Mouse (Mus musculus) midbrain, embryonic 16.5 days (tissue): ENCODE data around the gene Cyp4a32. TPM values are rescaled to one million over a fixed set of nuclear protein-coding genes. Genes with fewer than 3 reads are reported as not detected.
"Not testable (repeated sequence)": the region's sequence is repeated elsewhere in the genome, so short reads cannot be mapped to it uniquely, and the experiment has no call there.

Experiments
- ATAC-seq: fragments of 200-750 bp; cut with Nextera tagmentation; 2 replicates; pipeline ENCODE4 v1.8.0; 2017; ENCODE audit warnings: moderate TSS enrichment
- H3K27ac ChIP-seq: fragments of 300-500 bp; sonication (generic); 2 replicates; pipeline ENCODE4 v1.5.1; 2014; ENCODE audit warnings: mild to moderate bottlenecking, low read length, mixed read lengths
- H3K27me3 ChIP-seq: fragments of 300-500 bp; sonication (generic); 2 replicates; pipeline ENCODE4 v1.6.1; 2014; ENCODE audit warnings: low read depth, low read length, mixed read lengths; ENCODE audit not compliant: control insufficient read depth, insufficient read depth
- H3K36me3 ChIP-seq: fragments of 300-500 bp; sonication (generic); 2 replicates; pipeline ENCODE4 v1.6.1; 2014; ENCODE audit warnings: mild to moderate bottlenecking, low read length, moderate library complexity, mixed read lengths; ENCODE audit not compliant: control insufficient read depth, insufficient read depth
- H3K4me1 ChIP-seq: fragments of 300-500 bp; sonication (generic); 2 replicates; pipeline ENCODE4 v1.6.1; 2014; ENCODE audit warnings: mild to moderate bottlenecking, low read length, mixed read lengths; ENCODE audit not compliant: control insufficient read depth, insufficient read depth
- H3K4me2 ChIP-seq: fragments of 300-500 bp; sonication (generic); 2 replicates; pipeline ENCODE4 v1.6.1; 2014; ENCODE audit warnings: mild to moderate bottlenecking, low read length, mixed read lengths
- H3K4me3 ChIP-seq: fragments of 300-500 bp; sonication (generic); 2 replicates; pipeline ENCODE4 v1.5.1; 2014; ENCODE audit warnings: low read depth, mild to moderate bottlenecking, low read length, moderate library complexity, mixed read lengths
- H3K9ac ChIP-seq: fragments of 300-500 bp; sonication (generic); 2 replicates; pipeline ENCODE4 v1.6.1; 2014; ENCODE audit warnings: low read depth, low read length, mixed read lengths
- H3K9me3 ChIP-seq: fragments of 300-500 bp; sonication (generic); replicated peaks from 2 replicates; pipeline ENCODE4 v1.6.1; 2014; ENCODE audit warnings: mild to moderate bottlenecking, low read length, mixed read lengths; ENCODE audit not compliant: control insufficient read depth, poor library complexity, severe bottlenecking
- WGBS: fragments of 180-500 bp; shearing (Covaris S2); extraction: QIAGEN DNeasy Blood & Tissue Kit; methylation state at CpG from one replicate; pipeline ENCODE4 v1.1.7; 2014; 5-methylcytosine and 5-hydroxymethylcytosine counted together
- polyA plus RNA-seq: library from polyadenylated mRNA; unstranded; fragments of >200 nt; fragmentation: Nextera tagmentation; extraction: Ambion mirVana; gene quantifications from 2 replicates; pipeline ENCODE4 v1.2.1, GENCODE M21; 2015

The Cyp4a32 gene
- polyA plus RNA-seq, 1 experiment from 2014 or later: not detected

DNA sequence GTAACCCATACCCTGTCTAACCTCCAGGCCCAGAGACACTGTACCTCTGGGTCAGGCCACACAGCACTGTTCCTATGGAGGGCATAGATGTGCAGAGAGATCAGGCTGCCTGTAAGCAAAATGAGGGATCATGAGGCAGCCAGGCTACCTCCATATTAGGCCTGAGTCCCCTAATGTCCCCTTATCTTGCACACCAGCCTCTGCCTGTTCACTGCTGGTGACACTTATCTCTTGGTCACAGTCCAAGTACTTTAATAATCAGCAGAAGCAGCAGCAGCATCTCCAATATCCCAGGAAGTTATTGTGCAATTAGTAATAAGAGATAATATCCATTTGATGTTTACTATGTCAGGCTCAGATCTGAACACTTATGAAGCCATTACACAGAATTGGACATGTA lies 17.7 kb upstream of the Cyp4a32 start:
- Histone ChIP-seq H3K4me2 (no peak overlapping the region), H3K27me3 (no peaks in the 10 kb centered on the region)

GRCm38 (mm10) chr4:115596357-115596756 lies 4.4 kb upstream of the Cyp4a32 start:
- Histone ChIP-seq H3K9ac (no peak overlapping the region), H3K4me3 (no peak overlapping the region), H3K4me2 (no peak overlapping the region), H3K9me3 (no peaks in the 10 kb centered on the region), H3K4me1 (no peaks in the 10 kb centered on the region), H3K27ac (no peak overlapping the region), H3K36me3 (no peaks in the 10 kb centered on the region), H3K27me3 (no peaks in the 10 kb centered on the region)
- ATAC-seq: no peak
- WGBS: 92% methylated on average over 1 of the region's 1 CpGs

More for the DNA sequence above, 17.7 kb upstream of the Cyp4a32 start:
- no peak for ATAC-seq
- no peak overlapping the region for H3K27ac ChIP-seq
- no peaks in the 10 kb centered on the region for H3K9me3 ChIP-seq
- no peaks in the 10 kb centered on the region for H3K36me3 ChIP-seq
- H3K9ac ChIP-seq: no peak overlapping the region
- H3K4me1 ChIP-seq: no peaks in the 10 kb centered on the region
- H3K4me3 ChIP-seq: no peak overlapping the region

DNA sequence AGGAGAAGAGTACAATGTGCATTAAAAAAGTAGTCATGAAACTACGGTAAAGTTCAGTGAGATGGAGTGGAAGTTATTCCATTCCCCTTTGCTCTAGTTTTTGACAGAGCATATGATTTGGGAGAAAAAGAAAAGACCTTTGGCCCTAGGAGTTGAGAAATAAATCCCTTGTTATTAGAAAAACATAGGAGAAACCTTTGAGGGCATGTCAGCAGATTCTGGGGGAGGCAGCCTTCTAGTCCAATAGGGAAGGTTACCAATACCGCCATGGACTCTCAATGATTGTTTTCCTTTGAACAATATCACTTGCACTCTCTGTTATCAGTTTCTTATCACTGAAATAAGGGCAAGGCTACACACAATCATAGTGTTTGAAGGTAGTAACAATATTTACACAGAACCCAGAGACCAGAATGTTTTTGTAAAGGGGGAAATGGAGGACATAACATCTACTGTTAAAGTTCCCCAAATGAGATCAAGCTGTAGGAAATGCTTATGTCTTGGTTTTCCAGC lies 3.9 kb upstream of the Cyp4a32 start:
- no peaks in the 10 kb centered on the region for H3K9me3 ChIP-seq
- 90% methylated on average over 2 of the region's 2 CpGs for WGBS
- H3K36me3 ChIP-seq: no peaks in the 10 kb centered on the region
- no peaks in the 10 kb centered on the region for H3K27me3 ChIP-seq
- no peak overlapping the region for H3K9ac ChIP-seq
- H3K4me2 ChIP-seq: no peak overlapping the region
- no peaks in the 10 kb centered on the region for H3K4me1 ChIP-seq
- no peak overlapping the region for H3K4me3 ChIP-seq
- no peak overlapping the region for H3K27ac ChIP-seq
- no peak for ATAC-seq

DNA sequence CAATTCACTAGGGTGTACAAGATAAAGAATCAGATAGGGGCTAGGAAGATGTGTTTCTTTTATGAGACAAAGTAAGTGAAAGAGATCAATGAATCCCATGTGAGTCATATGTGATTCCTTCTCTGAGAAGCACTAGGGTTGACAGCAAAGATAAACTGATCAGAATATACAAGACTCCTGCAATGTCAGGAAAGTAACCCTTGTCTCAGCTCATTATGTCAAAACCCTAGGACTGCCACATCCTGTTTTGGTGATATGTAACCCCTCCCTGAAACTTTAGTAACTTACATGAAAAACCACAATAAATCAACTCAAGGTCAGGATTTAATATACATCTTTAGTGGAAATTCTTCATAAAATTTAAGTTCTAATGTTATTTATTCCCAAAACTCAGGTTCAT lies 13.2 kb downstream of the Cyp4a32 start:
- Histone ChIP-seq H3K4me3 (no peak overlapping the region), H3K4me2 (no peak overlapping the region), H3K36me3 (no peaks in the 10 kb centered on the region), H3K9ac (no peak overlapping the region), H3K9me3 (no peaks in the 10 kb centered on the region), H3K27me3 (no peaks in the 10 kb centered on the region), H3K27ac (no peak overlapping the region), H3K4me1 (no peaks in the 10 kb centered on the region)
- no peak for ATAC-seq

GRCm38 (mm10) chr4:115625560-115625959 lies 24.8 kb downstream of the Cyp4a32 start:
- H3K4me1 ChIP-seq, H3K36me3 ChIP-seq, ATAC-seq, H3K27ac ChIP-seq, H3K9ac ChIP-seq, H3K4me2 ChIP-seq, H3K4me3 ChIP-seq, H3K27me3 ChIP-seq, H3K9me3 ChIP-seq: not testable (repeated sequence)
- WGBS: 97% methylated on average over 3 of the region's 3 CpGs

DNA sequence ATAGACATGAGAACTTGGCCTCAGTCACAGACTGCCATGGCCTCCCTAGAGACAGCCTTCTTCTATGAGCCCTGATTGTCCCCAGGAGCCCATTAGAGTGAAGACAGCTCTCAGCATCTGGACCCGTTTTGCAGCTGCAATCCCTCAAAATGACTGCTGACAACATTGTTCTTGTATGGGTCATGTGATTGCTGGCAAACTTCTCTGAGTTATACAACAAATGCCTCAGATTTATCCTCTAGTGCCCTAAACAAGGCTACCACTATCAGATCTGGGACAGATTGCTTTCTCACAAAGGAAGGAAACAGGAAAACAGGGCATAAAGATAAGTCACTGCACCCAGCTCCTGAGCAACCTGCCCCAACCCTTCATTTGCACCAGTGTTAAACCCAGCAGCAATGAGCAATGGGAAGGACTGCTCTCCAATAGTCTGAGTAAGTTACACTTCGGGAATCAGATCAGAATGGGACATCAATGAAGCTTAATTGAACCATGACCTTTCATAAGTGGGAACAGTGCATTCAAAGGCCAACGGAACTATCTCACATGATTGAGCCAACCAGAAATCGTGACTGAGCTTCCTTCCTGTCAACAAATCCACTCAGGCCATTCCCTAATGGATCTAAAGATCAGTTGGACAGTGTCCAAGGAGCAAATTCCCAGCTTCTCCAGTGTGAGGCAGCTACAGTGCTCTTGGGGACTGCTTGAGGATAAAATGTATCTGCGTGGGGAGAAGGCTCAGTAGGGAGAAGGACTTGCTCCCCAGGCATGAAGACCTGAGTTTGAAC lies 42.4 kb downstream of the Cyp4a32 start:
- WGBS: 80% methylated on average over 5 of the region's 5 CpGs
- Histone ChIP-seq H3K27me3 (no peaks in the 10 kb centered on the region), H3K9ac (no peak overlapping the region), H3K4me3 (no peak overlapping the region), H3K4me1 (no peaks in the 10 kb centered on the region), H3K9me3 (no peaks in the 10 kb centered on the region), H3K4me2 (no peak overlapping the region), H3K27ac (no peak overlapping the region), H3K36me3 (no peaks in the 10 kb centered on the region)
- no peak for ATAC-seq

- Histone ChIP-seq H3K27ac (no peak overlapping the region), H3K4me2 (no peak overlapping the region), H3K27me3 (no peaks in the 10 kb centered on the region), H3K4me3 (no peak overlapping the region), H3K36me3 (no peaks in the 10 kb centered on the region), H3K4me1 (no peaks in the 10 kb centered on the region), H3K9ac (no peak overlapping the region), H3K9me3 (no peaks in the 10 kb centered on the region)
- no peak for ATAC-seq
Measured at GRCm38 (mm10) chr4:115645371-115645770, 44.6 kb downstream of the Cyp4a32 start.

GRCm38 (mm10) chr4:115647580-115647979 lies 46.8 kb downstream of the Cyp4a32 start, which contains the start of gene Cyp4b1:
Gene Cyp4b1 (minus strand): TSS chr4:115647723.
- 87% methylated on average over 9 of the region's 9 CpGs for WGBS
- H3K27ac ChIP-seq: no peak within 1 kb of the TSS
- H3K4me1 ChIP-seq: no peaks in the 10 kb centered on the region
- H3K9me3 ChIP-seq: no peaks in the 10 kb centered on the region
- H3K27me3 ChIP-seq: no peaks in the 10 kb centered on the region
- no peak within 1 kb of the TSS for H3K4me3 ChIP-seq
- no peak for ATAC-seq
- no peaks in the 10 kb centered on the region for H3K36me3 ChIP-seq
- H3K4me2 ChIP-seq: no peak within 1 kb of the TSS
- H3K9ac ChIP-seq: no peak within 1 kb of the TSS

- no peaks in the 10 kb centered on the region for H3K27me3 ChIP-seq
Measured at GRCm38 (mm10) chr4:115648752-115649151, 48.0 kb downstream of the Cyp4a32 start.

More at GRCm38 (mm10) chr4:115648752-115649151, 48.0 kb downstream of the Cyp4a32 start:
- Histone ChIP-seq H3K4me1 (no peaks in the 10 kb centered on the region), H3K9ac (no peak overlapping the region), H3K4me3 (no peak overlapping the region), H3K9me3 (no peaks in the 10 kb centered on the region), H3K4me2 (no peak overlapping the region), H3K36me3 (no peaks in the 10 kb centered on the region), H3K27ac (no peak overlapping the region)
- ATAC-seq: no peak
- WGBS: 60% methylated on average over 2 of the region's 2 CpGs
